Mouse (Mus musculus): ENCODE measurements around the gene S100a6.

The S100a6 gene

GRCm38 (mm10) chr3:90629298-90629697 lies 16.6 kb downstream of the S100a6 start:
- DNase-seq = no peak

- DNase-seq = no peak
Observed at GRCm38 (mm10) chr3:90631984-90632383, 19.3 kb downstream of the S100a6 start.

GRCm38 (mm10) chr3:90638511-90639275 lies 26.0 kb downstream of the S100a6 start:
- DNase-seq = no peak

- DNase-seq = no peak
Observed at GRCm38 (mm10) chr3:90639511-90640154, 27.0 kb downstream of the S100a6 start.

- DNase-seq = no peak
Observed at GRCm38 (mm10) chr3:90640981-90641380, 28.3 kb downstream of the S100a6 start.

GRCm38 (mm10) chr3:90644220-90644619 lies 31.5 kb downstream of the S100a6 start:
- no peak for DNase-seq

GRCm38 (mm10) chr3:90647291-90647690 lies 34.6 kb downstream of the S100a6 start:
- no peak for DNase-seq

- DNase-seq = no peak
Observed at GRCm38 (mm10) chr3:90648981-90649380, 36.3 kb downstream of the S100a6 start.

- DNase-seq = no peak
Observed at GRCm38 (mm10) chr3:90649832-90650231, 37.1 kb downstream of the S100a6 start.

GRCm38 (mm10) chr3:90652878-90653508 lies 40.3 kb downstream of the S100a6 start:
- DNase-seq = peak; percentile 77

- DNase-seq = no peak
Observed at GRCm38 (mm10) chr3:90653717-90654116, 41.0 kb downstream of the S100a6 start, which contains the start of gene S100a7a. Gene S100a7a (plus strand): TSS chr3:90654017.

GRCm38 (mm10) chr3:90657405-90657804 lies 44.7 kb downstream of the S100a6 start:
- DNase-seq = no peak

GRCm38 (mm10) chr3:90659364-90660044 lies 46.8 kb downstream of the S100a6 start:
- no peak for DNase-seq

- no peak for DNase-seq
Observed at GRCm38 (mm10) chr3:90664219-90664618, 51.5 kb downstream of the S100a6 start.

- no peak for DNase-seq
Observed at GRCm38 (mm10) chr3:90668846-90669245, 56.2 kb downstream of the S100a6 start, which contains the start of gene S100a8. Gene S100a8 (plus strand): TSS chr3:90668978.
